Mouse (Mus musculus) liver, postnatal 0 days (tissue): Measurements from ENCODE around the gene Calm1.

Experiments
- CTCF ChIP-seq: sonication (generic); IDR thresholded peaks from 2 replicates; pipeline ENCODE4 v1.5.1; 2016; ENCODE audit warnings: antibody characterized with exemption, low read depth
- EP300 ChIP-seq: IDR thresholded peaks from 2 replicates; pipeline ENCODE4 v1.6.1; 2016; ENCODE audit warnings: antibody characterized with exemption, low read depth, mild to moderate bottlenecking

DNA sequence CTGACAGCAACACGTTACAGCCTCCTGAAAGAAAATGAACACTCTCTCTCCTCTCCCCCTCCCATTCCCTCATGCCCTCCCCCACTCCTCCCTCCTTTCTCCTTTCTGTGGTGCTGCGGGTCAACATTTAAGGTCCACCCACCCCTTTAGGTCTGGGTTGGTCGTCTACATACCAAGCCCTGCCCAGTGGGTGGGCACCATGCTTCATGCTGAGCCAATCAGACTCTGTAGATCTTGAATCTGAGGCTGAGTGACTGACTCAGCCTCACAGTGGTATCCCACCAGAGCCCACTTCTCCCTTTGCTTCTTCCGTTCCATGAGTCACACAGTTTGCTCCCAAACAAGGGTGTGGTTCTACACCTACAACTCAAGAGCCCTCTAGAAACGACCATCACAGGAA, 36.2 kb downstream of the Calm1 start:
- TF ChIP-seq CTCF (no peak), EP300 (no peak)
